Mouse (Mus musculus) urinary bladder, postnatal 25 days (tissue): ENCODE results near the gene Dmrt1.
A peak's percentile ranks its signal among the peaks of the same experiment; 100 is the strongest.
"Not testable (repeated sequence)": the region's sequence is repeated elsewhere in the genome, so short reads cannot be mapped to it uniquely, and the experiment has no call there.

ENCODE experiments used
- DNase-seq: peaks from one replicate; pipeline ENCODE4 v3.0.0; 2022; ENCODE audit warnings: low spot score

Dmrt1 gene

GRCm38 (mm10) chr19:25505360-25506196 lies at the start of gene Dmrt1:
TSS of gene Dmrt1 (plus strand) at chr19:25505618.
- DNase-seq = no peak

- DNase-seq = no peak
These were observed 44.7 kb upstream of the Dmrt1 start for GRCm38 (mm10) chr19:25460760-25461159.

- DNase-seq = no peak
These were observed 43.7 kb upstream of the Dmrt1 start for GRCm38 (mm10) chr19:25461553-25462320.

DNA sequence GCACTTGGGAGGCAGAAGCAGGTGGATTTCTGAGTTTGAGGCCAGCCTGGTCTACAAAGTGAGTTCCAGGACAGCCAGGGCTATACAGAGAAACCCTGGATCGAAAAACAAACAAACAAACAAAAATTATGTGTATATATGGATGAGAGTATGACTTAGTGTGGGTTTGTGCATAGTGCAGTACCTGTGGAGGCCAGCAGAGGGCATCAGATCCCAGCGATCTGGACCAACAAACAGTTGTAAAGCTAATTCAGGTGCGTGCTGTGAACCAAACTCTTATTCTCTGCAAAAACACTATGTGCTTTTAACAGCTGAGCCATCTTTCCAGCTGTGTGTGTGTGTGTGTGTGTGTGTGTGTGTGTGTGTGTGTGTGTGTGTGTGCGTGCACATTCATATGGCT lies 29.6 kb upstream of the Dmrt1 start:
- DNase-seq = not testable (repeated sequence)

DNA sequence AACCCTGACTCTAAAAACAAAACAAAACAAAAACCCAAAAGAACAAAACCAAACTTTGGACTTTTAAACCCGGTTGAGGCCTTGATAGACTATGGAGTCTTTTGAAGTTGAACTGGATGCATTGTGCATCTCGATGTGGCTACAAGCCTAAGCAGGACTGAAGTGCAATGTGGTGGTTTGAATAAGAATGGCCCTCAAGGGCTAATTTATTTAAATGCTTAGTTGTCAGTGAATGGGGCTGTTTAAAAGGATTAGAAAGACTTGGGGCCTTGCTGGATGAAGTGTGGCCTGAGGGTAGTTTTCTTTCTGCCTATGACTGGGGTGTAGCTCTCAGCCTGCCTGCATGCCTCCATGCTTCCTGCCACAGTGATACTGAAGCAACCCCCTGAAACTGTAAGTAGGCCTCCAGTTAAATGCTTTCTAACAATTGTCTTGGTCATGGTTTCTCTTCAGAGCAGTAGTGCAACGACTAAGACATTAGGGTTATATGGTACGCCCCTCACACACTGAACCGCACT lies 26.2 kb upstream of the Dmrt1 start:
- no peak for DNase-seq

GRCm38 (mm10) chr19:25480820-25481219 lies 24.6 kb upstream of the Dmrt1 start:
- DNase-seq = no peak

DNA sequence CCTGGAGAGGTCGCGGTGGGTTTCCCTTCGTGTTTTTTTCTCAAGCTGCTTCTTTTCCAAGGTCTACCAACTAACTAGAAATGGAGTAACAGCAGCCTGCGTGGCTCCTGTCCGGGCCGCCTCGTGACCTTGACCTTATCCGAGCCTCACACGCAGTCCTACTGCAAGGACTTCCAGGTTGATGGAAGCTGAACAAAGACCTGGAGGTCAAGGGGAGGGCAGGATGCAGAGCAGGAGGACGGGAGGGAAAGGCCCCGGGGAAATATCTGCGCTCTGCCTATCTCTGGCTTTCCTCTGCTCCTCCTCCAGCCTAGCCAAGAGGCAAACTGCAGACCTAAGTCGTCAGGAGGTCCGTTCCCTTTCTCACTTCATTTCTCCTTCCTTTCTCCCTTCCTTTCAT lies 18.9 kb upstream of the Dmrt1 start:
- DNase-seq = no peak

DNA sequence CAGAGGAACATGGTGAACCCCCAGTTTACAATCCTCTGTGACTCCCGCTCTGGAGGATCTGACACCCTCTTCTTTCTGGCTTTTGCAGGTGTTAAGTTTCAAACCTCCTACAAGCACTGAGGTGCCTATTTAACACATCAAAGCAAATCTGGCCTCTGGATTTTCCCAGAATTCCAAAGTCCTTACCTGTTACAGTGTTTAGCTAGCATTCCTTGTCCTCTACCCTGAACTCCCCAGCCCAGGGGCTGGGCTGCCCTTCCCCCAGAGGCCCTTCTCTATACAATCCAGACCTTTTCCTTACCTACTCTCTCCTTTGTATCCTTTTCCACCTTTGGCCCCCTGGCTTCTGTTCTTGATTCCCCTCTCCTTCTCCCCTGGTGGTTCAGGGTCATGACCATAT lies 18.1 kb upstream of the Dmrt1 start:
- DNase-seq = no peak

- no peak for DNase-seq
These were observed 16.9 kb upstream of the Dmrt1 start for GRCm38 (mm10) chr19:25488546-25488945.

DNA sequence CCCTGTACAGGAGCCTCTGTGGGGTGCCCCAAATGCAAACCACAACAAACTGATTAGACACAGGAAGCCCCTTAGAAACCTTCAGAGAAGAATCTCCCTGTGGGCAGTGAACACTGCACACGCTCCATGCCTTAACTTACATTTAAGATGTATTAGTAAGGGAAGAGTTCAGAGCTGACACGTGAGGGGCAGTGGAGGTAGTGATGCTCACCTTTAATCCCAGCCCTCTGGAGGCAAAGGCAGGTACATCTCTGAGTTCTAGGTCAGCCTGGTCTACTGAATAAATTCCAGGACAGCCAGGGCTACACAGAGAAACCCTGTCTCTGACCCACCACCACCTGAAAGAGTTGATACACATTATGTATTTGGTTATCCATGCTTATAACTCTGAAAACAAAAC lies 15.9 kb upstream of the Dmrt1 start:
- no peak for DNase-seq

DNA sequence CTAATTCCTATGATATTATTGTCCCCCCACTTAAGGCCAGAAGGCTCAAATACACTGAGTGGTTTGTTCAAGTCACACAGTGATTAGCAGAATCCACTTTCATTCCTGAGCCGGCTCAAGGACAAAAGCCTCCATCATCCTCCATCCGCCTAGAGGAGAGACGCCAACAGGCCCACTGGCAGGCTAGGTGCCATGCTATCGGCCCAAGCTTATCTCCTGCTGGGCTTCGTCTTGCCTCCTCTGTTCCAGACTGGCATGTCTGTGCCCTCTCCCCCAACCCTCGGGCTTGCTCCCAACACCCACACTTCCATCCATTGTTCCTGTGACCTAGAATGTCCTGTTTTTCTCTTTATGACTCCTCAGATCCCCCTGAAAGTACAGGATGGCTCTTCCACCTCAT lies 8.0 kb upstream of the Dmrt1 start:
- DNase-seq = no peak

GRCm38 (mm10) chr19:25504878-25505277 lies 540 bp upstream of the Dmrt1 start:
- DNase-seq = no peak

DNA sequence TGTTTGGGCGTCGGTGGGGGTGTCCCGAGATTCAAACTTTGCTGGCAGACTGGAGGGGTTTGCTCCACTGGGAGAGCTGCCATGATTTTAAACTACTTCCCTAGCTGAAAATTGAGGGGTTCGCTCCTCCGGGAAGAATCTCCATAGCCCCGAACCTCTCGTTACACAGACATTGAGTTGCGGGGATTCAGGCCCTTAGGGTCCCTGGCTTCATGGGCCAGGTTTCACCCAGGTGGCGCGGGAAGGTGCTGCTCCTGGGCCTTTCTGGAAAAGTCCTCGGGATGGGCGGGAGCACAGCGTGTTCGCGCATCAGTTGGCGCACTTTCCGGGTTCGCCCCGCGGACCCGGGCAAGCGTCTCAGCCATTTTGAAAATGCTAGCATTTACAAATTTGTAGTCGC lies 1.2 kb downstream of the Dmrt1 start:
- DNase-seq = no peak

DNA sequence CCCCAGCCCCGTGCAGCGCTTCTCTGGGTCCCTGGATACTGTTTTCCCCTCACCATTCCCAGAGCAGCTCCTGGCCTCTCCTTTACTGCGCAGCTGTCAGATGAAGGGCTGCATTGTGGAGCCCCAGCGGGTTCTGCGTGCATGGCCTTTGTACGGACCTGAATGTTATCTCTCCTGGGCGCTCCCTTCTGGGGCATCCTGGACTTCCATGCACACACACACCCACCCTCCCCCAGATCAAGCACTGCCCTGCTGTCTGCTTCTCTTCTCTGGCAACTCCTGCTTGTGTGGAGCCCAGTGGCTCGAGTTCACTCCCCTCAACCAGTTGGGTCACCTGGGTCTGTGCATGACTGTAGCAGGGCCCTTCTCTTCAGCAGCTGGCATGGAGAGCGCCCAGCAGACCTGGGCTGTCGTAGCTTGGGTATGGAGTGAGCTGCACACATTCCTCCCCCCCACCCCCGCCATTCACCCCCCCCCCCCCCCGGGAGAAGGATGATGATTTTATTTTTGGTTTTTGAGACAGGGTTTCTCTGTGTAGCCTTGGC lies 9.6 kb downstream of the Dmrt1 start:
- DNase-seq = no peak

- DNase-seq = no peak
These were observed 18.7 kb downstream of the Dmrt1 start for GRCm38 (mm10) chr19:25524156-25524555.

DNA sequence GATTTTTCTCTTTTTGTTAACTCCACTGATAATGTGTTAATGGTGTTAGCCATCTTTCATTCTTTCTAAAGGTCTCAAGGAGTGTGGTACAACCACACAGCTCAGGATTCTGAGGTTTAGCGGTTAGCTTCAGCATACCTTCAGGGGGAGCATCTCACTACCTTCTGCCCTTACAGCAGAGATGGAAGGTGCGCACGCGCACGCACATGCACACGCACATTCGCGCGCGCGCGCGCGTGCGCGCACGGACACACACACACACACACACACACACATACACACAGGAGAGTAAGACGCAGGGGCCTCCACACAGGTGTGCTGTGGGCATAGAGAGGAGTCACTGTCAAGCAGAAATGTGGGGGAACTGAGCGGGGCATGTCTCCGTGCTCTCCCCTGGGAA lies 20.3 kb downstream of the Dmrt1 start:
- no peak for DNase-seq

DNA sequence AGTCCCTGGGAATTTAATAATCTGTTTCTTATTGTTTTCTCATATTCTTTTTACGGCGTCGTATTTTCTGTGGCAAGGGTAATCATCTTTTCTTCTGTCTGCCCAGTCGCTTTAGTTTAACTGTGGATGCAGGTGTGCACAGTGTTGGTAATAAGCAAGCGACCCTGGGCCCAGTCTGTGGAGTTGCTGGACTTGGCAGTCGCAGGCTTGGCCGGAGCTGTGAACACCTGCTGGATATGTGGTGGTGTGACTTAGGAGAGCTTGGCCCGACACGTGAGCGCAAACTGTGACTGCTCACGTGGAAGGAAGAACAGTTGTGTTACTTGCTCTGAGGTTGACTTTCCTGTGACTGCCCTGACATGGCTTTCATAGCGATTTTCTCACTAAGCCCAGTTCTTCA lies 24.3 kb downstream of the Dmrt1 start:
- DNase-seq = no peak

DNA sequence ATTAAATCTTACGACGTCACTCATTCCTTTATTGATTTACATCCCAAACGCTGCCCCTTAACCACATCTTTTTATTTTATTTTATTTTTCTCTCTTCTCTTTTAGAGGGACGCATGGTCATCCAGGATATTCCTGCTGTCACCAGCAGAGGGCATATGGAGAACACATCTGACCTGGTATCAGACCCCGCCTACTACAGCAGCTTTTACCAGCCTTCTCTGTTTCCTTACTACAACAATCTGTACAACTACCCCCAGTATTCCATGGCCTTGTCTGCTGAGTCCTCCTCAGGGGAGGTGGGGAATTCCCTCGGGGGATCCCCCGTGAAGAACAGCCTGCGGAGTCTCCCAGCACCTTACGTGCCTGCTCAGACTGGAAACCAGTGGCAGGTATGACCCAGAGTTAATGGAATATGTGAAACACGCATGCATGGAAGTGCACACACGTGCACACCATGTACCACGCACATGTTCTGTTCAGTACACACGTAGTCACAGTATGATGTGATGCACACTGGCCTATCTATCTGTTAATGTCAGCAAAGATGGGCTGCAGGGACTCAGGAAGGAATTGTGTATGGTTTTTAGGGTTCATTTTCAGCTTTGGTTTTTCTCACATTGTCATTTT lies 40.4 kb downstream of the Dmrt1 start:
- DNase-seq = peak; percentile 28

GRCm38 (mm10) chr19:25547086-25547643 lies 41.7 kb downstream of the Dmrt1 start:
- DNase-seq = no peak

- no peak for DNase-seq
These were observed 44.9 kb downstream of the Dmrt1 start for GRCm38 (mm10) chr19:25550346-25550745.

DNA sequence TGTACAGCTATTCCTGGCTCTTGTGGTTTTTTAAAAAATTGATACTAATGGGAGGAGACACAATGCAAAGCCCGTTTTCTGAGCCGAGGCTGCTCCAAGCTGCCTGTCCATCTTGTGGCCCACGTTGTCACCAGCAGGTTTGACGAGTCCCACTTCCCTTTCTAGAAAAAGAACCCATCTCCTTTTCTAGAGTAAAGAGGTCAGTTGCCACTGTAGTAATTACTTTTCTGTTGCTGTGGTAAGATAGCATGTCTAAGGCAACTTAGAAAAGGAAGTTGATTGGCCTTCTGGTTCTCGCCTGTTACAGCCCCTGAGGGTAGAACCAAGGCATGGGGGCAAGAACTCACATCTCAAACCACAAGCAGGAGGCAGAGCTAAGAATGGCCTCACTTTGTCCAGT lies 45.6 kb downstream of the Dmrt1 start:
- DNase-seq = no peak

DNA sequence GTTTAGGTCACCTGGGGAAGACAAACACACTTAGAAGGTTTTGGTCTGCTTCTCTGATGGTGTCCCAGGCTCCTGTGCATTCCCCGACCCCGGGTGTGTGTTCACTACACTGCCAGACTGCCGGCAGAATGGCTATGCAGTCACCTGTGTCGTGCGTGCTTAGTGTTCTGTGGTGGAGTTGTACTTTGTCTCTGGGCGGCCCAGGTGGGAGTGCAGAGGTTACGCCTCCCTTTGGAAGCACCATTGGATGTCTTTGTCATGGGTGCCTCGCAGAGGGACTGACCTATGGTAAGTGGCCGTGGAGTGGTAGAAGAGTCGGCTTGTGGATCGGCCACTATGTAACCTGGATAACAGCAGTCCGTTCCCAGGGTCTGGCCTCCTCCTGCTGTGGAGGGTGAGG lies 59.0 kb downstream of the Dmrt1 start:
- no peak for DNase-seq
